9 mouse cellular contexts compared by ENCODE assay signal in the genomic region with DNA sequence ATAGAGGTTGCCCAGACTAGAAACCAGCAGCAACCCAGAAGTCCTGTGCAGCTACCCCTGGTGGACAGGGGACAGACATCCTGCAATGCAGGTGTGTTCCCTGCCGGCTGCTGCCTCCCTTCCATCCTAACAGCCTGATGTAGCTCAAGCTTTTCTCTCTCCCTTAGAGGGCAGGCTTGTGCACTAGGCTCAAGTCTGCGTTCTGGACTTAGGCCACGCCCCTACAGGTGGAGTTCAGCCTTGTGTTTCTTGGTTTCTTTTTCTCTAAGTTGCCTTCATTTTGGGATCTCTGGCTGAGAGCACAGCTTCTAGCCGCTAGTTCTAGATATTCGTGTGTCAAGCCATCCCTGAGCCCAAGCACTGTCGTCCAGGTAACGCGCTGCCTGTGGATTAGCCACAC. TPM values are rescaled to one million over a fixed set of nuclear protein-coding genes. Genes with fewer than 3 reads are reported as not detected.
DNase-seq lines count a peak whose midpoint lies in the region; ATAC-seq lines count a peak whose summit lies in the region.
"Had no signal": no experiment of that assay in that cellular context is flagged by ENCODE, and none has a peak within 500 bp of the region (broad histone marks: within the 10 kb centered on the region; RNA-seq: fewer than 3 reads in every experiment).

No protein-coding gene starts in this region.

- no peaks in the 10 kb centered on the region for H3K27me3 ChIP-seq in heart, embryonic 16.5 days (ENCODE audit: control insufficient read depth, insufficient read depth, low read length)
- H3K27me3 ChIP-seq in splenic B cell, adult 2 months (ENCODE audit: control insufficient read depth, insufficient read depth, low read length, poor library complexity, severe bottlenecking), result no peaks in the 10 kb centered on the region
- H3K27me3 ChIP-seq: hindbrain, embryonic 15.5 days had no signal

- H3K4me3 ChIP-seq in heart, embryonic 16.5 days (ENCODE audit: low read length), result no peak overlapping the region
- H3K4me3 ChIP-seq: hindbrain, embryonic 15.5 days had no signal

- no peaks in the 10 kb centered on the region for H3K9me3 ChIP-seq in heart, embryonic 16.5 days (replicated peaks; ENCODE audit: control insufficient read depth, low read length)
- H3K9me3 ChIP-seq: hindbrain, embryonic 15.5 days had no signal

- H3K4me2 ChIP-seq in heart, embryonic 16.5 days (ENCODE audit: low read depth, low read length), result no peak overlapping the region
- H3K4me2 ChIP-seq: hindbrain, embryonic 15.5 days had no signal

- 65% methylated on average over 8 of the region's 8 CpGs for WGBS in heart, embryonic 16.5 days

- DNase-seq in heart, postnatal 25 days (ENCODE audit: low spot score), result no peak
- peak; percentile 85 for DNase-seq in WW6 (ENCODE audit: low read depth, low spot score)
- peak; percentile 46 for DNase-seq in kidney, postnatal 10 days
- peak; percentile 78 for DNase-seq in splenic B cell, adult 2 months (ENCODE audit: low read depth, low spot score)
- DNase-seq in ovary, postnatal 36 days (ENCODE audit: low spot score), result no peak
- no peak for DNase-seq in right cerebral cortex, postnatal 25 days
- no peak for DNase-seq in frontal cortex, postnatal 25 days (ENCODE audit: low spot score in 2 of 2)

- no peaks in the 10 kb centered on the region for H3K36me3 ChIP-seq in heart, embryonic 16.5 days (ENCODE audit: control insufficient read depth, insufficient read depth)
- H3K36me3 ChIP-seq in splenic B cell, adult 2 months (ENCODE audit: control insufficient read depth, insufficient read depth, low read length, poor library complexity, severe bottlenecking), result no peaks in the 10 kb centered on the region
- H3K36me3 ChIP-seq: hindbrain, embryonic 15.5 days had no signal

- peaks cover 45% of the 10 kb centered on the region for H3K4me1 ChIP-seq in heart, embryonic 16.5 days (ENCODE audit: control insufficient read depth, insufficient read depth, low read length)

- intact Hi-C loops in heart, postnatal 25 days (cut with DNase I), result no loop called here

- 0 out of 2 replicates have a peak, but pooled peaks have one; percentile 19 for ATAC-seq in heart, embryonic 16.5 days (replicated peaks; ENCODE audit: extremely low read depth, insufficient read depth, low FRiP score)

- H3K9ac ChIP-seq in heart, embryonic 16.5 days (ENCODE audit: low read length), result no peak overlapping the region
- H3K9ac ChIP-seq: hindbrain, embryonic 15.5 days had no signal

- H3K27ac ChIP-seq in heart, embryonic 16.5 days (ENCODE audit: low read length), result no peak overlapping the region
- H3K27ac ChIP-seq: hindbrain, embryonic 15.5 days had no signal

RNA-seq across cellular contexts. Expression of a gene that starts 31.9 kb away (rescaled TPM):
- 6.1 and 6.5 TPM in 2 replicates for polyA plus RNA-seq in heart, embryonic 16.5 days (2015; fragmentation: Nextera tagmentation; extraction: Ambion mirVana)
- 10 to 100 TPM; 25.7 to 33.4 TPM for total RNA-seq in heart, postnatal 25 days (2021)

Comparison
In these comparisons a context has a peak if more than half of its experiments do, and no peak if none do; other contexts are left out.
1. DNase-seq: peak in WW6 (single experiment), kidney, postnatal 10 days (single experiment) and splenic B cell, adult 2 months (single experiment); none in heart, postnatal 25 days (single experiment), ovary, postnatal 36 days (single experiment), right cerebral cortex, postnatal 25 days (single experiment) and frontal cortex, postnatal 25 days (0 of 2).